Mouse (Mus musculus) CH12.LX (cell line): ENCODE results near the gene Gm37240.

Experiments used
- CHD1 ChIP-seq: IDR thresholded peaks from 2 replicates; pipeline ENCODE4 v1.6.1; 2012; ENCODE audit warnings: low read depth, low read length, improper control_type of control experiment, inconsistent platforms
- CHD2 ChIP-seq: IDR thresholded peaks from 2 replicates; pipeline ENCODE4 v1.6.1; 2011; ENCODE audit warnings: low read length, improper control_type of control experiment
- CTCF ChIP-seq, 2 experiments: IDR thresholded peaks in 1 of 2; conservative IDR thresholded peaks in 1 of 2; 2 replicates each; pipeline ENCODE4 v1.5.1; 2011 to 2012; ENCODE audit warnings: low read depth in 2 of 2, low read length in 2 of 2, improper control_type of control experiment in 1 of 2, inconsistent platforms in 1 of 2, mild to moderate bottlenecking in 1 of 2, moderate library complexity in 1 of 2
- JUN ChIP-seq: IDR thresholded peaks from 2 replicates; pipeline ENCODE4 v1.6.1; 2011; ENCODE audit warnings: low read depth, mild to moderate bottlenecking, low read length, improper control_type of control experiment, moderate library complexity; ENCODE audit not compliant: insufficient read depth
- MAFK ChIP-seq: IDR thresholded peaks from 2 replicates; pipeline ENCODE4 v1.6.1; 2011; ENCODE audit warnings: low read length, improper control_type of control experiment; ENCODE audit not compliant: insufficient replicate concordance
- MEF2A ChIP-seq: IDR thresholded peaks from 2 replicates; pipeline ENCODE4 v1.6.1; 2014; ENCODE audit warnings: low read depth, mild to moderate bottlenecking, inconsistent platforms, low read length, improper control_type of control experiment, borderline replicate concordance
- POLR2A ChIP-seq: IDR thresholded peaks from 2 replicates; pipeline ENCODE4 v1.6.1; 2011; ENCODE audit warnings: low read depth, mild to moderate bottlenecking, improper control_type of control experiment, low read length
- SIN3A ChIP-seq: IDR thresholded peaks from 2 replicates; pipeline ENCODE4 v1.6.1; 2012; ENCODE audit warnings: low read length, improper control_type of control experiment, inconsistent platforms
- USF1 ChIP-seq: IDR thresholded peaks from 2 replicates; pipeline ENCODE4 v1.6.1; 2014; ENCODE audit warnings: low read depth, mild to moderate bottlenecking, inconsistent platforms, low read length, improper control_type of control experiment

GRCm38 (mm10) chr3:84692647-84693199 lies 1194.6 kb downstream of the Gm37240 start:
- TF ChIP-seq SIN3A (no peak), POLR2A (no peak), CHD2 (no peak), CTCF (conservative IDR thresholded peaks at IDR 0.05 in 1 of 2, IDR thresholded peaks at IDR 0.05 in 1 of 2; ENCODE audit: low read depth in 2 of 2, low read length in 2 of 2) (peak in 1 of 2 experiments; percentile 79; a peak in 2 of 4 replicates), MAFK (peak; percentile 69), USF1 (no peak), CHD1 (no peak), MEF2A (no peak), JUN (no peak)
